13 mouse cellular contexts compared by ENCODE assay signal in genomic region chr10:20409181-20409580, GRCm38 (mm10).
DNase-seq lines count a peak whose midpoint lies in the region; ATAC-seq and TF ChIP-seq lines count a peak whose summit lies in the region.
"Had no signal": no experiment of that assay in that cellular context is flagged by ENCODE, and none has a peak within 500 bp of the region (broad histone marks: within the 10 kb centered on the region; RNA-seq: fewer than 3 reads in every experiment).

No protein-coding gene starts in this region.

- no peaks in the 10 kb centered on the region for H3K9me3 ChIP-seq in kidney, postnatal 0 days (replicated peaks; ENCODE audit: low read length)
- H3K9me3 ChIP-seq: forebrain, embryonic 12.5 days had no signal

- 0 out of 2 replicates have a peak, but pooled peaks cover 2% of the 10 kb centered on the region for H3K36me3 ChIP-seq in kidney, postnatal 0 days (ENCODE audit: insufficient read depth, low read length)
- H3K36me3 ChIP-seq in myocyte (ENCODE audit: control insufficient read depth, insufficient read depth), result no peaks in the 10 kb centered on the region
- H3K36me3 ChIP-seq: forebrain, embryonic 12.5 days had no signal

- TF ChIP-seq CTCF in kidney, postnatal 0 days (IDR thresholded peaks at IDR 0.05; ENCODE audit: low read depth), result no peak
- no peak for TF ChIP-seq CTCF in layer of hippocampus, adult 2 months (conservative IDR thresholded peaks at IDR 0.05)

- H3K4me1 ChIP-seq in kidney, postnatal 0 days (replicated peaks; ENCODE audit: insufficient read depth, low read length), result no peaks in the 10 kb centered on the region
- H3K4me1 ChIP-seq: forebrain, embryonic 12.5 days had no signal

- ATAC-seq in kidney, postnatal 0 days (replicated peaks; ENCODE audit: low FRiP score, low read depth), result no peak
- ATAC-seq: Patski had no signal

- no peaks in the 10 kb centered on the region for H3K79me2 ChIP-seq in myocyte (ENCODE audit: control insufficient read depth, insufficient read depth)

- peak; percentile 29 for DNase-seq in kidney, postnatal 0 days (ENCODE audit: low spot score)
- no peak for DNase-seq in kidney, postnatal 25 days
- peak; percentile 51 for DNase-seq in heart, adult 8-10 months (ENCODE audit: low spot score)
- peak; percentile 19 for DNase-seq in large intestine, adult 2 months (ENCODE audit: low read depth, low spot score)
- no peak for DNase-seq in layer of hippocampus, adult 2 months (ENCODE audit: low spot score in 2 of 2)
- DNase-seq in thymus, adult 18-20 months, result no peak
- DNase-seq in layer of hippocampus, postnatal 10 days (ENCODE audit: low spot score in 2 of 2), result no peak
- DNase-seq: B cell, adult 2 months; kidney, adult 8-10 months had no signal

- H3K4me2 ChIP-seq in kidney, postnatal 0 days (ENCODE audit: low read length), result no peak overlapping the region
- no peak overlapping the region for H3K4me2 ChIP-seq in myocyte (ENCODE audit: low read depth)
- H3K4me2 ChIP-seq: forebrain, embryonic 12.5 days had no signal

- no peak overlapping the region for H3K4me3 ChIP-seq in kidney, postnatal 0 days (replicated peaks; ENCODE audit: low read depth, low read length)
- no peak overlapping the region for H3K4me3 ChIP-seq in myocyte
- no peak overlapping the region for H3K4me3 ChIP-seq in layer of hippocampus, adult 2 months
- H3K4me3 ChIP-seq: forebrain, embryonic 12.5 days; left cerebral cortex, adult 2 months had no signal

- H3K27ac ChIP-seq in kidney, postnatal 0 days, result no peak overlapping the region
- no peak overlapping the region for H3K27ac ChIP-seq in layer of hippocampus, adult 2 months
- H3K27ac ChIP-seq: forebrain, embryonic 12.5 days; left cerebral cortex, adult 2 months had no signal

- no peaks in the 10 kb centered on the region for H3K27me3 ChIP-seq in kidney, postnatal 0 days (ENCODE audit: insufficient read depth, low read length)
- H3K27me3 ChIP-seq in myocyte (ENCODE audit: control insufficient read depth, insufficient read depth, insufficient read length), result no peaks in the 10 kb centered on the region
- H3K27me3 ChIP-seq: forebrain, embryonic 12.5 days had no signal

- TF ChIP-seq POLR2A in myocyte (IDR thresholded peaks at IDR 0.05; ENCODE audit: insufficient read length, low read depth), result no peak

- 62% methylated on average over 10 of the region's 10 CpGs for WGBS in kidney, postnatal 0 days
- WGBS in large intestine, adult 2 months, result 36% methylated on average over 10 of the region's 10 CpGs

- no peak overlapping the region for H3K9ac ChIP-seq in kidney, postnatal 0 days (ENCODE audit: low read depth, low read length)
- H3K9ac ChIP-seq: forebrain, embryonic 12.5 days had no signal

- no peak overlapping the region for H3ac ChIP-seq in myocyte (ENCODE audit: control insufficient read depth, insufficient read length)

TF ChIP-seq in myocyte, 11 proteins besides CTCF, POLR2A, EP300 and RAD21:
- TF ChIP-seq USF1 (IDR thresholded peaks at IDR 0.05; ENCODE audit: low read depth) (peak; percentile 39), MYOD1 (IDR thresholded peaks at IDR 0.05; ENCODE audit: control insufficient read depth in 1 of 3, insufficient read length in 2 of 3, low read depth in 2 of 3) (no peak)
TF ChIP-seq in myocyte: peak in this region for 1.

Comparison
In these comparisons a context has a peak if more than half of its experiments do, and no peak if none do; other contexts are left out.
1. DNase-seq: peak in kidney, postnatal 0 days (single experiment), heart, adult 8-10 months (single experiment) and large intestine, adult 2 months (single experiment); none in kidney, postnatal 25 days (0 of 2), layer of hippocampus, adult 2 months (0 of 2), thymus, adult 18-20 months (0 of 2) and layer of hippocampus, postnatal 10 days (0 of 2).